In the genomic region with DNA sequence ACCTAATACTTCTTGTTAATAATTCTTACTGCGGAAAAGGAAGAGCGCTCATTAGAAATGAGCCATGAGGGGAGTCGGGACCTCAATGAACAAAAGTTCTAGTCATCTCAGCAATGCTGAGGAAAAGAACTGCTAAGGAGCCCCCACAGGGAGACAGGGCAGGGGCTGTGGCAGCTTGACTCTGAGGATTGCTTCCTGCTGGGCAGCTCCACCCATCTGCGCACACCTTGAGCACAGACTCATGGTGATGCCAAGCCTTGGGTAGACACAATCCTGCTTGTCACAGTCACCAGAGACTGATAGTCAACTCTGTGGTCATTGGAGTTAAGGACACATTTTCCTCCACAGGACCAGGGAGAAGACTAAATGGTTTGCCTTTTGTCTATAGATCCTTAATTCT, we compare ENCODE assay signal across 13 mouse cellular contexts. TPM values are rescaled to one million over a fixed set of nuclear protein-coding genes. Genes with fewer than 3 reads are reported as not detected.
DNase-seq lines count a peak whose midpoint lies in the region; ATAC-seq and TF ChIP-seq lines count a peak whose summit lies in the region.
"Had no signal": no experiment of that assay in that cellular context is flagged by ENCODE, and none has a peak within 500 bp of the region (broad histone marks: within the 10 kb centered on the region; RNA-seq: fewer than 3 reads in every experiment).

No protein-coding gene starts in this region.

- H3K36me3 ChIP-seq in forebrain, embryonic 10.5 days (replicated peaks): no peaks in the 10 kb centered on the region
- H3K36me3 ChIP-seq in forebrain, embryonic 11.5 days (ENCODE audit: control insufficient read depth, insufficient read depth, low read length): no peaks in the 10 kb centered on the region
- no peaks in the 10 kb centered on the region for H3K36me3 ChIP-seq in heart, embryonic 16.5 days (ENCODE audit: control insufficient read depth, insufficient read depth)
- H3K36me3 ChIP-seq in liver, embryonic 12.5 days: no peaks in the 10 kb centered on the region
- no peaks in the 10 kb centered on the region for H3K36me3 ChIP-seq in liver, postnatal 0 days (replicated peaks; ENCODE audit: insufficient read depth, low read length)
- H3K36me3 ChIP-seq in macrophage (ENCODE audit: inconsistent target): no peaks in the 10 kb centered on the region
- H3K36me3 ChIP-seq in hindbrain, embryonic 12.5 days: no peaks in the 10 kb centered on the region
- H3K36me3 ChIP-seq: embryonic facial prominence, embryonic 13.5 days; midbrain, embryonic 13.5 days had no signal

- H3K27me3 ChIP-seq in forebrain, embryonic 10.5 days (ENCODE audit: poor library complexity, severe bottlenecking): no peaks in the 10 kb centered on the region
- H3K27me3 ChIP-seq in forebrain, embryonic 11.5 days (ENCODE audit: control insufficient read depth, insufficient read depth, low read length): no peaks in the 10 kb centered on the region
- no peaks in the 10 kb centered on the region for H3K27me3 ChIP-seq in heart, embryonic 16.5 days (ENCODE audit: control insufficient read depth, insufficient read depth, low read length)
- H3K27me3 ChIP-seq in liver, embryonic 12.5 days (replicated peaks): peaks cover 17% of the 10 kb centered on the region
- no peaks in the 10 kb centered on the region for H3K27me3 ChIP-seq in liver, postnatal 0 days (ENCODE audit: insufficient read depth, low read length)
- no peaks in the 10 kb centered on the region for H3K27me3 ChIP-seq in hindbrain, embryonic 12.5 days
- H3K27me3 ChIP-seq: embryonic facial prominence, embryonic 13.5 days; midbrain, embryonic 13.5 days had no signal

- no peaks in the 10 kb centered on the region for H3K9me3 ChIP-seq in forebrain, embryonic 10.5 days
- no peaks in the 10 kb centered on the region for H3K9me3 ChIP-seq in forebrain, embryonic 11.5 days (ENCODE audit: control insufficient read depth, low read length)
- no peaks in the 10 kb centered on the region for H3K9me3 ChIP-seq in heart, embryonic 16.5 days (replicated peaks; ENCODE audit: control insufficient read depth, low read length)
- H3K9me3 ChIP-seq in liver, embryonic 12.5 days (replicated peaks): no peaks in the 10 kb centered on the region
- no peaks in the 10 kb centered on the region for H3K9me3 ChIP-seq in liver, postnatal 0 days (ENCODE audit: low read length)
- no peaks in the 10 kb centered on the region for H3K9me3 ChIP-seq in hindbrain, embryonic 12.5 days (replicated peaks)
- H3K9me3 ChIP-seq: embryonic facial prominence, embryonic 13.5 days; midbrain, embryonic 13.5 days had no signal

- no peak for ATAC-seq in forebrain, embryonic 11.5 days (replicated peaks; ENCODE audit: low FRiP score)
- ATAC-seq in heart, embryonic 16.5 days (replicated peaks; ENCODE audit: extremely low read depth, insufficient read depth, low FRiP score): peak; percentile 50; the same call in 1 of the 2 replicates
- ATAC-seq in liver, embryonic 12.5 days: 0 out of 2 replicates have a peak, but pooled peaks have one; percentile 24
- no peak for ATAC-seq in liver, postnatal 0 days
- no peak for ATAC-seq in hindbrain, embryonic 12.5 days (ENCODE audit: low FRiP score)
- ATAC-seq: hindbrain, embryonic 16.5 days; midbrain, embryonic 13.5 days had no signal

- 86% methylated on average over 4 of the region's 4 CpGs for WGBS in forebrain, embryonic 10.5 days
- 88% methylated on average over 4 of the region's 4 CpGs for WGBS in forebrain, embryonic 11.5 days
- WGBS in heart, embryonic 16.5 days: 72% methylated on average over 4 of the region's 4 CpGs
- WGBS in liver, embryonic 12.5 days (ENCODE audit: insufficient replicate concordance): 78% methylated on average over 4 of the region's 4 CpGs
- WGBS in liver, postnatal 0 days (ENCODE audit: insufficient replicate concordance): 75% methylated on average over 4 of the region's 4 CpGs
- 88% methylated on average over 4 of the region's 4 CpGs for WGBS in macrophage (ENCODE audit: missing documents)
- WGBS in hindbrain, embryonic 12.5 days: 87% methylated on average over 4 of the region's 4 CpGs

- no peaks in the 10 kb centered on the region for H3K79me2 ChIP-seq in macrophage (ENCODE audit: inconsistent target)

- peaks cover 10% of the 10 kb centered on the region; the same call in 1 of the 2 replicates for H3K4me1 ChIP-seq in forebrain, embryonic 10.5 days
- no peaks in the 10 kb centered on the region for H3K4me1 ChIP-seq in forebrain, embryonic 11.5 days (replicated peaks; ENCODE audit: control insufficient read depth, insufficient read depth, low read length)
- peaks cover 14% of the 10 kb centered on the region for H3K4me1 ChIP-seq in heart, embryonic 16.5 days (ENCODE audit: control insufficient read depth, insufficient read depth, low read length)
- peaks cover 8% of the 10 kb centered on the region; the same call in 1 of the 2 replicates for H3K4me1 ChIP-seq in liver, embryonic 12.5 days
- H3K4me1 ChIP-seq in liver, postnatal 0 days (ENCODE audit: insufficient read depth): no peaks in the 10 kb centered on the region
- H3K4me1 ChIP-seq in hindbrain, embryonic 12.5 days: peaks cover 5% of the 10 kb centered on the region; the same call in 1 of the 2 replicates
- H3K4me1 ChIP-seq: midbrain, embryonic 13.5 days had no signal

- H3K4me2 ChIP-seq in forebrain, embryonic 11.5 days (ENCODE audit: low read depth, low read length, severe bottlenecking): no peak overlapping the region
- H3K4me2 ChIP-seq in heart, embryonic 16.5 days (ENCODE audit: low read depth, low read length): no peak overlapping the region
- no peak overlapping the region for H3K4me2 ChIP-seq in liver, embryonic 12.5 days
- no peak overlapping the region for H3K4me2 ChIP-seq in liver, postnatal 0 days (ENCODE audit: low read depth, low read length)
- H3K4me2 ChIP-seq in hindbrain, embryonic 12.5 days (replicated peaks): no peak overlapping the region
- H3K4me2 ChIP-seq: embryonic facial prominence, embryonic 13.5 days; midbrain, embryonic 13.5 days had no signal

- no peak for DNase-seq in forebrain, embryonic 10.5 days (ENCODE audit: extremely low spot score, low spot score)
- DNase-seq in forebrain, embryonic 11.5 days (ENCODE audit: low spot score): no peak
- DNase-seq in heart, postnatal 25 days (ENCODE audit: low spot score): no peak
- no peak for DNase-seq in liver, postnatal 0 days
- DNase-seq: cerebellum, adult 2 months; gastrocnemius, postnatal 36 days had no signal

- intact Hi-C loops in heart, postnatal 25 days (cut with DNase I): no loop called here

- H3K9ac ChIP-seq in forebrain, embryonic 11.5 days (ENCODE audit: low read length): no peak overlapping the region
- H3K9ac ChIP-seq in heart, embryonic 16.5 days (ENCODE audit: low read length): peak overlapping the region; percentile 20; the same call in 1 of the 2 replicates
- H3K9ac ChIP-seq in liver, embryonic 12.5 days: no peak overlapping the region
- no peak overlapping the region for H3K9ac ChIP-seq in liver, postnatal 0 days (replicated peaks)
- no peak overlapping the region for H3K9ac ChIP-seq in hindbrain, embryonic 12.5 days
- H3K9ac ChIP-seq: embryonic facial prominence, embryonic 13.5 days; midbrain, embryonic 13.5 days had no signal

- 0 out of 2 replicates have a peak overlapping the region, but pooled peaks have one; percentile 7 for H3K27ac ChIP-seq in forebrain, embryonic 10.5 days
- H3K27ac ChIP-seq in forebrain, embryonic 11.5 days (ENCODE audit: low read depth, low read length): no peak overlapping the region
- peak overlapping the region; percentile 82 for H3K27ac ChIP-seq in heart, embryonic 16.5 days (ENCODE audit: low read length)
- no peak overlapping the region for H3K27ac ChIP-seq in liver, embryonic 12.5 days
- no peak overlapping the region for H3K27ac ChIP-seq in liver, postnatal 0 days (ENCODE audit: low read depth)
- 0 out of 2 replicates have a peak overlapping the region, but pooled peaks have one; percentile 15 for H3K27ac ChIP-seq in macrophage
- H3K27ac ChIP-seq in hindbrain, embryonic 12.5 days: no peak overlapping the region
- H3K27ac ChIP-seq: embryonic facial prominence, embryonic 13.5 days; midbrain, embryonic 13.5 days had no signal

- no peak for TF ChIP-seq EP300 in liver, postnatal 0 days (IDR thresholded peaks at IDR 0.05; ENCODE audit: low read depth)

- H3K4me3 ChIP-seq in forebrain, embryonic 10.5 days: no peak overlapping the region
- H3K4me3 ChIP-seq in forebrain, embryonic 11.5 days (ENCODE audit: low read depth, low read length): no peak overlapping the region
- H3K4me3 ChIP-seq in heart, embryonic 16.5 days (ENCODE audit: low read length): no peak overlapping the region
- H3K4me3 ChIP-seq in liver, embryonic 12.5 days: no peak overlapping the region
- H3K4me3 ChIP-seq in liver, postnatal 0 days (ENCODE audit: low read depth, low read length): no peak overlapping the region
- no peak overlapping the region for H3K4me3 ChIP-seq in macrophage (ENCODE audit: inconsistent target)
- no peak overlapping the region for H3K4me3 ChIP-seq in hindbrain, embryonic 12.5 days
- H3K4me3 ChIP-seq: embryonic facial prominence, embryonic 13.5 days; midbrain, embryonic 13.5 days had no signal

- TF ChIP-seq CTCF in liver, postnatal 0 days (IDR thresholded peaks at IDR 0.05; ENCODE audit: low read depth): no peak

RNA-seq across cellular contexts. Expression of gene Cdc42bpb, which starts 9.6 kb away (rescaled TPM):
- polyA plus RNA-seq in forebrain, embryonic 10.5 days (2016; fragmentation: Nextera tagmentation; extraction: Ambion mirVana): 30.1 and 30.3 TPM in 2 replicates
- 42.7 and 44.0 TPM in 2 replicates for polyA plus RNA-seq in forebrain, embryonic 11.5 days (2014; fragmentation: Nextera tagmentation; extraction: Ambion mirVana)
- 19.6 and 27.3 TPM in 2 replicates for polyA plus RNA-seq in heart, embryonic 16.5 days (2015; fragmentation: Nextera tagmentation; extraction: Ambion mirVana)
- total RNA-seq in heart, postnatal 25 days (2021): 10 to 100 TPM; 57.5 to 60.2 TPM
- 13.0 and 15.1 TPM in 2 replicates for polyA plus RNA-seq in liver, embryonic 12.5 days (2016; fragmentation: Nextera tagmentation; extraction: Ambion mirVana)
- polyA plus RNA-seq in liver, postnatal 0 days (2015; fragmentation: Nextera tagmentation; extraction: Ambion mirVana): 8.0 and 8.6 TPM in 2 replicates
- total RNA-seq in macrophage (2018; cell fraction: chromatin; rRNA removed): 100 to 1,000 TPM in 23 of 26 experiments, 10 to 100 TPM in 3; 85.6 to 266 (median 132) TPM
- 10 to 100 TPM; 29.5 to 63.6 (median 45.5) TPM for total RNA-seq in macrophage (2018; cell fraction: cytosol; rRNA removed)
- total RNA-seq in macrophage (2018; cell fraction: nucleus; rRNA removed): 100 to 1,000 TPM in 13 of 26 experiments, 10 to 100 TPM in 13; 64.9 to 177 (median 101) TPM
- 42.2 to 86.3 TPM (median 42.7 TPM) in 3 replicates for polyA plus RNA-seq in macrophage (2018)
- 43.2 and 44.8 TPM in 2 replicates for polyA plus RNA-seq in hindbrain, embryonic 12.5 days (2016; fragmentation: Nextera tagmentation; extraction: Ambion mirVana)

RNA-seq across cellular contexts. Expression of gene Lbhd2, which starts 19.5 kb away (rescaled TPM):
- polyA plus RNA-seq in forebrain, embryonic 10.5 days (2016; fragmentation: Nextera tagmentation; extraction: Ambion mirVana): 0.25 TPM in 1 of 2 replicates, not detected in the other
- not detected in 2 replicates for polyA plus RNA-seq in forebrain, embryonic 11.5 days (2014; fragmentation: Nextera tagmentation; extraction: Ambion mirVana)
- 1.3 and 1.4 TPM in 2 replicates for polyA plus RNA-seq in heart, embryonic 16.5 days (2015; fragmentation: Nextera tagmentation; extraction: Ambion mirVana)
- total RNA-seq in heart, postnatal 25 days (2021): not detected
- polyA plus RNA-seq in liver, embryonic 12.5 days (2016; fragmentation: Nextera tagmentation; extraction: Ambion mirVana): 0.28 TPM in 1 of 2 replicates, not detected in the other
- 0.22 TPM in 2 replicates for polyA plus RNA-seq in liver, postnatal 0 days (2015; fragmentation: Nextera tagmentation; extraction: Ambion mirVana)
- not detected for total RNA-seq in macrophage (2018; cell fraction: chromatin; rRNA removed)
- total RNA-seq in macrophage (2018; cell fraction: cytosol; rRNA removed): not detected
- not detected for total RNA-seq in macrophage (2018; cell fraction: nucleus; rRNA removed)
- polyA plus RNA-seq in macrophage (2018): not detected in 3 replicates
- polyA plus RNA-seq in hindbrain, embryonic 12.5 days (2016; fragmentation: Nextera tagmentation; extraction: Ambion mirVana): 0.45 and 0.74 TPM in 2 replicates
- total RNA-seq: gastrocnemius, postnatal 36 days had no signal
- polyA plus RNA-seq: midbrain, embryonic 13.5 days had no signal

RNA-seq across cellular contexts. Expression of gene Exoc3l4, which starts 29.7 kb away (rescaled TPM):
- polyA plus RNA-seq in forebrain, embryonic 10.5 days (2016; fragmentation: Nextera tagmentation; extraction: Ambion mirVana): 5.2 and 5.6 TPM in 2 replicates
- polyA plus RNA-seq in forebrain, embryonic 11.5 days (2014; fragmentation: Nextera tagmentation; extraction: Ambion mirVana): 3.0 and 3.3 TPM in 2 replicates
- polyA plus RNA-seq in heart, embryonic 16.5 days (2015; fragmentation: Nextera tagmentation; extraction: Ambion mirVana): 13.3 and 14.9 TPM in 2 replicates
- total RNA-seq in heart, postnatal 25 days (2021): 1 to 10 TPM; 1.2 to 2.9 TPM
- polyA plus RNA-seq in liver, embryonic 12.5 days (2016; fragmentation: Nextera tagmentation; extraction: Ambion mirVana): 15.5 and 18.2 TPM in 2 replicates
- 13.7 TPM in 2 replicates for polyA plus RNA-seq in liver, postnatal 0 days (2015; fragmentation: Nextera tagmentation; extraction: Ambion mirVana)
- total RNA-seq in macrophage (2018; cell fraction: chromatin; rRNA removed): 100 to 1,000 TPM in 1 of 26 experiments, 10 to 100 TPM in 23, 1 to 10 TPM in 2; 9.1 to 109 (median 30.7) TPM
- 10 to 100 TPM in 20 of 26 experiments, 1 to 10 TPM in 6; 7.8 to 73.6 (median 15.0) TPM for total RNA-seq in macrophage (2018; cell fraction: cytosol; rRNA removed)
- total RNA-seq in macrophage (2018; cell fraction: nucleus; rRNA removed): 100 to 1,000 TPM in 4 of 26 experiments, 10 to 100 TPM in 20, 1 to 10 TPM in 2; 8.3 to 170 (median 42.3) TPM
- 8.0 to 13.2 TPM (median 12.5 TPM) in 3 replicates for polyA plus RNA-seq in macrophage (2018)
- polyA plus RNA-seq in hindbrain, embryonic 12.5 days (2016; fragmentation: Nextera tagmentation; extraction: Ambion mirVana): 4.9 and 5.1 TPM in 2 replicates

RNA-seq across cellular contexts. Expression of gene Tnfaip2, which starts 55.1 kb away (rescaled TPM):
- 2.1 and 4.4 TPM in 2 replicates for polyA plus RNA-seq in forebrain, embryonic 10.5 days (2016; fragmentation: Nextera tagmentation; extraction: Ambion mirVana)
- 1.5 and 2.0 TPM in 2 replicates for polyA plus RNA-seq in forebrain, embryonic 11.5 days (2014; fragmentation: Nextera tagmentation; extraction: Ambion mirVana)
- polyA plus RNA-seq in heart, embryonic 16.5 days (2015; fragmentation: Nextera tagmentation; extraction: Ambion mirVana): 3.2 and 4.8 TPM in 2 replicates
- total RNA-seq in heart, postnatal 25 days (2021): 10 to 100 TPM; 41.7 to 48.7 TPM
- 88.6 and 94.9 TPM in 2 replicates for polyA plus RNA-seq in liver, embryonic 12.5 days (2016; fragmentation: Nextera tagmentation; extraction: Ambion mirVana)
- 72.0 and 79.5 TPM in 2 replicates for polyA plus RNA-seq in liver, postnatal 0 days (2015; fragmentation: Nextera tagmentation; extraction: Ambion mirVana)
- total RNA-seq in macrophage (2018; cell fraction: chromatin; rRNA removed): over 10,000 TPM in 4 of 26 experiments, 1,000 to 10,000 TPM in 18, 100 to 1,000 TPM in 4; 785 to 11,990 (median 4,844) TPM
- 1,000 to 10,000 TPM in 8 of 26 experiments, 100 to 1,000 TPM in 18; 279 to 3,779 (median 516) TPM for total RNA-seq in macrophage (2018; cell fraction: cytosol; rRNA removed)
- 1,000 to 10,000 TPM in 19 of 26 experiments, 100 to 1,000 TPM in 7; 417 to 7,545 (median 2,584) TPM for total RNA-seq in macrophage (2018; cell fraction: nucleus; rRNA removed)
- 127 to 339 TPM (median 289 TPM) in 3 replicates for polyA plus RNA-seq in macrophage (2018)
- 3.7 and 4.1 TPM in 2 replicates for polyA plus RNA-seq in hindbrain, embryonic 12.5 days (2016; fragmentation: Nextera tagmentation; extraction: Ambion mirVana)

Comparison
In these comparisons a context has a peak if more than half of its experiments do, and no peak if none do; other contexts are left out.
1. H3K27ac ChIP-seq: peak in forebrain, embryonic 10.5 days (single experiment), heart, embryonic 16.5 days (single experiment) and macrophage (single experiment); none in forebrain, embryonic 11.5 days (single experiment), liver, embryonic 12.5 days (single experiment), liver, postnatal 0 days (single experiment) and hindbrain, embryonic 12.5 days (single experiment).
2. ATAC-seq: peak in heart, embryonic 16.5 days (single experiment) and liver, embryonic 12.5 days (single experiment); none in forebrain, embryonic 11.5 days (single experiment), liver, postnatal 0 days (single experiment) and hindbrain, embryonic 12.5 days (single experiment).